Mouse (Mus musculus): ENCODE data around the gene Nr1h4.

Nr1h4 gene

GRCm38 (mm10) chr10:89483113-89483512, 50.3 kb downstream of the Nr1h4 start:
- in situ Hi-C loops (cut with MboI; ENCODE audit: low sequenced_read_pairs) = no loop called here

GRCm38 (mm10) chr10:89482142-89482681, 51.2 kb downstream of the Nr1h4 start:
- in situ Hi-C loops (cut with MboI; ENCODE audit: low sequenced_read_pairs) = no loop called here

DNA sequence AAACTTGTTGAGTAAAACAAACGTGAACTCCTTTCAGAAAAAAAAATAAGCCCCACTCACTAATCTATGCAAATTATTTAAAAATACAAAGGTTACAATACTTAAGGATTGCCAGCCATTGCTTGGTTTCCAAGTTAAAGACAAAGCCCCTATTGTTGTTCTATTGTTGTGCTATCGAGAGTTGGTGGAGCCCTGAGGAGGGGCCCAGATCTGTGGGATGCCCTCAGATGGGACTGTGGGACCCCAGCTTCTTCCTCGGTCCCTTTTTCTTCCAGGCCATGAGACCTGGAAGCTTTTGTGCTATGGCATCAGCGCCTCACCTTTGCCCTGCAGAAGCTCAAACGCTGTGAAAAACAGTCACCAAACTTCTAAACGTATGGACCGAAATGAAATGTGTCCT, 51.7 kb downstream of the Nr1h4 start:
- in situ Hi-C loops (cut with MboI; ENCODE audit: low sequenced_read_pairs) = no loop called here

- in situ Hi-C loops (cut with MboI; ENCODE audit: low sequenced_read_pairs) = no loop called here
Measured at GRCm38 (mm10) chr10:89478766-89479165, 54.6 kb downstream of the Nr1h4 start.

DNA sequence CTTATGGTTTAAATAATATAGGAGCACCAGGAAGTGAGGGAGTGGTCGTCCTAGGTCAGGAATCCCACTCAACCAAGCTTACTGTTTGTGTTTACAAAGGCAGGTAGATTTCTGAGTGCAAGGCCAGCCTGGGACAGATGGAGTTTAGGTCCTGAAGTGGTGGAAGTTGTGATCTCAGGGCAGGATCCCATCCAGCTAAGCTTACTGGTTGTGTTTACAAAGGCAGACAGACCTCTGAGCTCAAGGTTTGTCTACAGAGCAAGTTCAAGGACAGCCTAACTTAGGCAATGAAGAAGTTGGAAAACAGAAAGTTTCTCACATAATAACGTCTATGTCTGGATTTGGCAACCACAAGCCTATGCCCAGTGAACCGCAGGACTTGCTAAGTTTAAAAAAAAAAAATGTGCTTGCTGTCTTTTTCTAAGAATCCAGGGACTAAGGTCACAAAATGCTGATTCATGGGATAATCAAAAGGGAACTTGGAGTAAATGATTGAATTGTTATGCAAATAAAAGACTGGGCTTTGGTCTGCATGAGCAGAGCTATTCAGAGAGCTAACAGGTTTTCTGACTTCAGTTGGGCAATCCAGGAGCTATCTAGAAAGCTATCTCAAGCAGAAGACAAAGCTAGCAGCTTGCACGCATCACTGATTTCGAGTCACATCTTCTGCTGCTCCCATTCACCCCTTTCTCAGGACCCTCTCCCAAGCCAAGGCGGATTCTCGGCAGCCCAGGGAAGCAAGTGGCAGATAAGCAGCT, 62.6 kb downstream of the Nr1h4 start:
- in situ Hi-C loops (cut with MboI; ENCODE audit: low sequenced_read_pairs) = loop anchor here (25.0 kb wide), 1 partner anchor 367 kb away; no protein-coding TSS in a partner anchor

DNA sequence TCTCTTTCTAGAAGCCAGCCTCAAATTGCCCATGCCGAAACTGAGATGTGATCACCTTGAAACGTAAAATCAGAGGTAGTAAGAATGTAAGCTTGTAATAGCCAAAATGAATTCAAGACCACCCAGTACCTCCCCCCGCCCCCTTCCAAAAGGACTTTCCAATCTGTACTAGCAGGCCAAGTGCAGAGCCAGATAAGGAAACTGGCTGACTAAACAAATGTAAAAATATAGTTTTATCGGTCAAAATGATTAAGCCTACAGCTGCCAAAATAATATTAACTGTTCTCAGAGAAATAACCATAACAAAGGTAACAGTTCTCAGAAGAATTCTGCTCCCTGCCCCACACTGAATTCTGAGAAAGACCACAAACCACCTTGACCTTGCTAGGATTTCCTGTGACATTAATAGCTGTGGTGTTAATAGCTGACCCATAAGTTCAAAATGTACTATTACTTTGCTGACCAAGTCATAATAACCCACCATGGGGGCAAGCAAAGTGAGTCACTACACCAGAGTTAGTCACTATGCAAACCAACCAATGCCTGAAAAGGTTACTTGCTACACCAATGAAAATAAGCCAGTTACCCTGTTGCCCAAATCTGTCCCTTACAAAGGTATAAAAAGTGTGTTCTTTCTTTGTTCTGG, 68.5 kb downstream of the Nr1h4 start:
- in situ Hi-C loops (cut with MboI; ENCODE audit: low sequenced_read_pairs) = loop anchor here (5.0 to 25.0 kb wide), 2 partner anchors 162 to 372 kb away; no protein-coding TSS in a partner anchor

DNA sequence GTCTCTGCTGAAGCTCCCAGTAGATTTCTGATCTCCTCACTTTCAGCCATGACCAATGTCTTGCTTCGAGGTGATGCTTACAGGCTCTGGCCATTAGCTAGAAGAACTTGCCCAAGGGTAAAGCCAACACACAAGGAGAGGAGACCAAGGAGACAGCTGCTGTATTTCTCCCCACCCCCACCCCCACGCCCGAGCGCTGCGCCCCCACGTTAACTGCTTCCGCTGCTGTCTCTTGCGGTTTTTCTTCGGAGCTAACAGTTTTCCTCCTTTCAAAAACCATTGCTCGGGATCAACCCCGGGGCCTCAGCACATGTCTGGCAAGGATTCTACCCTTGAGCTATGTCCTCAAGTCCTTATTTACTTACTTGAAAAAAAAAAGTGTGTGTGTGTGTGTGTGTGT, 70.5 kb downstream of the Nr1h4 start:
- in situ Hi-C loops (cut with MboI; ENCODE audit: low sequenced_read_pairs) = loop anchor here (5.0 to 25.0 kb wide), 2 partner anchors 164 to 374 kb away; no protein-coding TSS in a partner anchor

DNA sequence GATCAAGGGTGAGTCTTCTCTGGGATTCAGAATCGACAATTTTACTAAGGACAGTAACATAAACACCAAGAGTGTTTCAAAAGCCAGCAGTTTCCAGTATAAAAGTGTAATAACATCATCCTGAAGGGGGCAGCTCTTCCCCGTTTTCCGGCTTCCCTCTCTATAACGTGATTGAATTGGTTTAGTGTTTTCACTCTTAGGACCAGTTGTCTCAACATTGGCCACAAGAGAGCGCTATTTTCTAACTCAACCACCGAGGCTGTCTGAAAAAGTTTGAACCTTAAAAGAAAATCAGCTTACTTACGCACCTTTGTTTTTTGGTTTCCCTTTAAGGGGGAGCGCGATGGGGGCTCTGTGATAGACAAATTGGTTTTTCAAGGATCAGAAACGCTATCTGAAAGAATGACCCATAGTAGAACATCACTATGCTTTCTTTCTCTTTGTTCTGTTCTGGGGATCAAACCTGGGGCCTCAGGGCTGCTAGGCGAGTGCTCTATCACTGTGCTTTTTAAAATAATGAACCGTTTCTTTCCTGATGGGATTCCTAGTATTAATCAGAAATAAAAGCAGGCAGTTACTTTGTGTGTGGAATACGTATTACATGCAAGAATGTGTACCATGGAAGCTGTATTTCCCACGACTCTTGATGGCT, 71.4 kb downstream of the Nr1h4 start:
- in situ Hi-C loops (cut with MboI; ENCODE audit: low sequenced_read_pairs) = loop anchor here (5.0 to 25.0 kb wide), 2 partner anchors 165 to 375 kb away; no protein-coding TSS in a partner anchor

DNA sequence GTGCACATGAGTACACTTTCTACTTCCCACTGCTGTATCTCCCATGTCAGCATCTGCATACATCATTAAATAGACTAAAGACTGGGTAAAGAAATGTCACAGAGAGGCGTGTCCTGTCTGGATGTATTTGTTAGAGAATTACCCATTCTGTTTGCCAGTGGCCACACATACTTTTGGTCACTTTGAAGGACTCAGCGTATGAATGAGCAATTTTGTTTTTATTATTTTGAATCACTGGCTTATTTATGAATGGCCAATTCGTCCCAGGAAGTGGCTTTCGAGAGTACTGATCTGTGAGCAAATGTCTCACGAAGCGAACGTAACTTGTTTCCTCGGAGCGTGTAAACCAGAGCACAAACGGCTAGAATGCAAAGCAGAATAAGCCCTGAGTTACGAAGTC, 72.4 kb downstream of the Nr1h4 start:
- in situ Hi-C loops (cut with MboI; ENCODE audit: low sequenced_read_pairs) = loop anchor here (5.0 to 25.0 kb wide), 2 partner anchors 166 to 376 kb away; no protein-coding TSS in a partner anchor

GRCm38 (mm10) chr10:89458770-89459169, 74.6 kb downstream of the Nr1h4 start:
- in situ Hi-C loops (cut with MboI; ENCODE audit: low sequenced_read_pairs) = loop anchor here (25.0 kb wide), 1 partner anchor 379 kb away; no protein-coding TSS in a partner anchor

DNA sequence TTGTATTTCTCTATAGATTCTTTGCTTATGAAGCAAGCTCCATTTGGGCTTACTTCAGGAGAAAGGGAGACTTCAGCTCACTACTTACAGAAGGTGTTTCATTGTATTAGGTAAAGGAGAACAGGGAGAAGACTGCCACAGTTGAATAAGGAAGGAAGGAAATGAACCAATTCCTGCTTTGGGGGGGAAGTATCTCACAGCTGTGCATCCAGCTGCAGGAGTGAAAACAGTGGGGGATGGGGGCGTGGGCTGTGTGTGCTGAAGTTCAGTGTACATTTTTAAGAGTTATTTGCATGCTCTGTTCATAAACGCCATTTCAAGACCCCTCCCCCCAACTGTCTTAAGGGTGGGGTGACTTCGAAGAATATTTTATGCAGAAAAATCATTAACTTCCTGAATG, 79.6 kb downstream of the Nr1h4 start:
- in situ Hi-C loops (cut with MboI; ENCODE audit: low sequenced_read_pairs) = loop anchor here (25.0 kb wide), 1 partner anchor 384 kb away; no protein-coding TSS in a partner anchor

- in situ Hi-C loops (cut with MboI; ENCODE audit: low sequenced_read_pairs) = loop anchor here (25.0 kb wide), 1 partner anchor 384 kb away; no protein-coding TSS in a partner anchor
Measured at GRCm38 (mm10) chr10:89453068-89453641, 80.2 kb downstream of the Nr1h4 start.

GRCm38 (mm10) chr10:89450411-89450810, 83.0 kb downstream of the Nr1h4 start:
- in situ Hi-C loops (cut with MboI; ENCODE audit: low sequenced_read_pairs) = loop anchor here (25.0 kb wide), 1 partner anchor 387 kb away; no protein-coding TSS in a partner anchor

- in situ Hi-C loops (cut with MboI; ENCODE audit: low sequenced_read_pairs) = no loop called here
Measured at GRCm38 (mm10) chr10:89444381-89444780, 89.0 kb downstream of the Nr1h4 start.

DNA sequence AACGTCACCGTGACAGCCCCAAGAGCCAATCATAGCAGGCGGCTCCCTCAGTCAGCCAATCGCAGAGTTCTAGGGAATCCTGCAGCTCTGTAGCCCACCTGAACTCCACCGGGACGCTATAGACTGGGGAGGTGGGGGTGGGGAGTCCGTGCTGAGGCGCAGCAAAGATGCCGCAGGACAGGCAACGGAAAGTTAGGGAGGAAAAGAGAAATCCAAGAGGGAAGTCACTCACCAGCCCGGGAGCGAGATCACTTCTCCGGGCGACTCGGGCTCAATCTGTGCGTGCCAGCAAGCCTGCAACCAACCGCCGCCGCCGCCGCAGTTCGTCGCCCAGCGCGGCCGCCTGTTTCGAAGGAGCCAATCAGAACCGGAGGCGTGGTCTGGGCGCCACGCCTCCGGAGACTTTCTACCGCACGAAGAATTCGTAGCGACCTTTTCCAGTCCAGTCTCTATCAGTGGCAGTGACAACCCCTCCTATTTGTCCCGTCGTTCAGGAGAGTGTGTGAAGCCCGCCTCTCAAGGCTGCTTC, 89.7 kb downstream of the Nr1h4 start, which contains the start of gene Gas2l3:
Gene Gas2l3 (minus strand): TSS at position 345 of the 529 bp plus-strand sequence.
- in situ Hi-C loops (cut with MboI; ENCODE audit: low sequenced_read_pairs) = no loop called here

- in situ Hi-C loops (cut with MboI; ENCODE audit: low sequenced_read_pairs) = no loop called here
Measured at GRCm38 (mm10) chr10:89443115-89443622, 90.2 kb downstream of the Nr1h4 start.

DNA sequence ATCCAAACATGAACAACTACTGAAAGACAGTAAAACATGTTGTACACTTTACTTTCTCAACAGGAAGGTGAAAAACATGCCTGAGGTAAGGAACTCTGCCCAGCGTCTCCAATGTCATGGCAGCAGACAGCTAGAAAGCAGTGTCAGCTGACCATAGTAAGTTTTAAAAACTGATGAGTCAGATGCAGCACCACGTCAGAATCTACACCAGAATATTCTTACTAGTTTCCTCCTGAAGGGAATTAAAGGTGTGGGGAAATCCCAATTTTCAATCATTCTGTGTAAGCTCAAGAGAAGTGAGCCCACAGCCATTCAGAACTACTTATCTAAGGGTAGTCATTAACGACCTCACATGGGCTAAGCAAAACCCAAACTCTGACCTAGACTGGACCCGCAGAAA, 90.7 kb downstream of the Nr1h4 start:
- in situ Hi-C loops (cut with MboI; ENCODE audit: low sequenced_read_pairs) = no loop called here

DNA sequence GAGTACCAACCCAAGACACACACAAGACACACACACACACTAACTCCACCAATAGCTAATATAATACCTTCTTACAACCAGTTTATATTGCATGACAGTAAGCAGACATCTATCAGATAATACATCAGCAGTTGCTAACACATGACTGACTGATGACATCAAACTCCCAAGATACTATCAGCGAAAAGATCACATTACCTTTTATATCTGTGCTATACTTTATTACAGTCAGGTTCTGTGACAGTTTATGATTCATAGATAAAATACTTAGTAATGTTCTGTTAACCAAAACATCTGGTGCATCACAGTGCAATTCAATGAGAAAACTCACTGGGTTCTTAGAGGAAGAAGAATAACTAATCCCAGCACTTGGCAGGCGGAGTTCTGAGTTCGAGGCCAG, 91.4 kb downstream of the Nr1h4 start:
- in situ Hi-C loops (cut with MboI; ENCODE audit: low sequenced_read_pairs) = no loop called here

DNA sequence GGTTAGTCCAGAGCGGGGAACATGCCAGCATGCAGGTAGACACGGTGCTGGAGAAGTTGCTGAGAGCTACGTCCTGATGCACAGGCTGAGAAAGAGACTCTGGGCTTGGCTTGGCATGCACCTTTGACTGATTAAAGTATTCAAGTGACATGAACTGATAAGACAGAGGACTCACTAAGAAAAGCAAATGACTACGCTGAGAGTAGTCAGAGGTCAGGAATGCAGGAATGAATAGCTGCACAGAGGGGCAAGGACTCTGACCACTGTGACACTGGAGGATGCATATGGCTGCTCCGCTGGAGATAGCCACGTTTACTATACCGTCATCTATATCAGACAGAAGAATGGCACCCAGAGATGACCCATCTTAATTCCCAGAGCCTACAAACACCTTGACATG, 94.0 kb downstream of the Nr1h4 start:
- in situ Hi-C loops (cut with MboI; ENCODE audit: low sequenced_read_pairs) = no loop called here

GRCm38 (mm10) chr10:89437996-89438395, 95.4 kb downstream of the Nr1h4 start:
- in situ Hi-C loops (cut with MboI; ENCODE audit: low sequenced_read_pairs) = no loop called here

Measured in CH12F3 (cell line).